Mouse (Mus musculus) gastrocnemius, postnatal 25 days (tissue): ENCODE results near the gene Imp3. TPM values are rescaled to one million over a fixed set of nuclear protein-coding genes. Genes with fewer than 3 reads are reported as not detected.

Experiments used
- DNase-seq: peaks from one replicate; pipeline ENCODE4 v3.0.0; 2022
- total RNA-seq, 2 experiments: library from RNA; stranded (reverse); gene quantifications; 1 replicate in 1 of 2; 2 replicates in 1 of 2; pipeline ENCODE4 v1.2.3; 2021

Gene Imp3
- total RNA-seq, 2 experiments from 2014 or later = 45.1 to 45.3 TPM

DNA sequence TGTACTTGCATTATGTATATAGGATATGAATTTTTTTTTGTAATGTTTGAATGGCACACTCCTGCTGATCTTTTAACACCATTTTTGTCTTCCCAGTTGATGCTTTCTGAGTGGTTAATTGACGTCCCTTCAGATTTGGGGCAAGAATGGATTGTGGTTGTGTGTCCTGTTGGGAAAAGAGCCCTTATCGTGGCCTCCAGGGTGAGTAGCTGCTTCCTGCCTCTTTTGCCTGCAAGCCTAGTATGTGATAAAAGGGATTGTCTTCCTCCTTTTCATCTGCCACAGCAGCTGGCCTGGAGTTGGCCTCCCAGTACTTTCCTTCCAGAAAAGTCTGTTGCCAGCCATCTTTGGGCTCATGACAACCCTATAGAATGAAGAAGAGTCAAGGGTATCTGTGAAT, 32.9 kb downstream of the Imp3 start:
- no peak for DNase-seq

GRCm38 (mm10) chr9:56973960-56974524, 36.8 kb downstream of the Imp3 start:
- DNase-seq = no peak

GRCm38 (mm10) chr9:56975199-56975598, 37.9 kb downstream of the Imp3 start:
- no peak for DNase-seq

DNA sequence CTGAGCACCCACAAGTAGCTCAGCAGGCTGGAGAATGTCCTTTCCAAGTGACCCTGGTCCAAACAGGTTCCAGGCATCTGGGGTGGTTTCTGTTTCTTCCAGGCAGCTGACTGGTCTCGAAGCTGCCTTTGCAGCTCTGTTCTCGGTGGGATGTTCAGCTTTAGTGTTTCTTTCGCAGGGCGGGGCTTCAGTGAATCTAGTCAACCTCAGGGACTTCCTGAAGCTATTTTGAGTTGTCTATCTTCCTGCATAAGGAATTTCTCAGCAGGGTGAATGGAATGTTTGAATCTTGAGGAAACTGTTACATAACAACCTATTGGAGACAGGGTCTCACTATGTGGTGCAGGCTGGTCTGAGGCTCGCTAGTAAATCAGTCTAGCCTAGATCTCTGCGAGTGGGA, 42.9 kb downstream of the Imp3 start:
- no peak for DNase-seq

DNA sequence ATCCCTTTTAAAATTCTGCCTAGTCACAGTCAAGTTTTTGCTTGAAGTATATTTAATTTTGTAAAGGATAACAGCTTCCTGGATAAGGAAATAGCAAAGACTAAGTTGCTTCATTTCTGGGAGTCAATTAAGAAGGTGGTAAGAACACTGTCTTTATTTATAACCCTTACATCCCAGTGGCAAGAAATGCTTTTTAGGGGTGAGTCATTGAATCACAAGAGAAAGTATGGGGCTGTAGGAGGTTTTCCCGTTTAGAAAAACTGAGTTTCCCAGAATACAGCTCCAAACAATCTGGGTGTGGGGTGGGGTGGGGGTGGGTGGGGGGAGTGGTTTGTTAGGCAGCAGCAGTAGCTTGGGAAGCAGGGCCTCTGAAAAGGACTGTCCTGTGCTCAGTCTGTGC, 44.2 kb downstream of the Imp3 start:
- no peak for DNase-seq

Other genes starting within 250 kb of the Imp3 start
- under 1 TPM; 0.21 to 0.41 TPM for gene Lingo1, start 141.0 kb upstream of the Imp3 start, total RNA-seq
- under 1 TPM in 1 of 2 experiments, not detected in 1; 0.67 TPM for gene Odf3l1, start 72.8 kb upstream of the Imp3 start, total RNA-seq
- 1 to 10 TPM; 6.5 to 9.4 TPM for gene Cspg4, start 72.4 kb upstream of the Imp3 start, total RNA-seq
- 1 to 10 TPM; 3.4 to 5.4 TPM for gene Snx33, start 9.1 kb upstream of the Imp3 start, total RNA-seq
- gene Snupn, start 13.4 kb downstream of the Imp3 start, total RNA-seq = 1 to 10 TPM; 7.0 to 9.1 TPM
- 1 to 10 TPM; 4.4 to 5.4 TPM for gene Ptpn9, start 57.4 kb downstream of the Imp3 start, total RNA-seq
- 10 to 100 TPM; 12.5 to 19.6 TPM for gene Sin3a, start 134.6 kb downstream of the Imp3 start, total RNA-seq
- gene Man2c1, start 193.2 kb downstream of the Imp3 start, total RNA-seq = 10 to 100 TPM; 27.6 to 29.0 TPM
- 1 to 10 TPM; 5.1 to 5.8 TPM for gene Neil1, start 210.8 kb downstream of the Imp3 start, total RNA-seq
- 10 to 100 TPM; 19.3 to 25.9 TPM for gene Commd4, start 220.9 kb downstream of the Imp3 start, total RNA-seq